Mouse (Mus musculus) CH12.LX (cell line): Measurements from ENCODE around the gene Mogat1. TPM values are rescaled to one million over a fixed set of nuclear protein-coding genes. Genes with fewer than 3 reads are reported as not detected.

Experiments
- DNase-seq: peaks from one replicate; pipeline ENCODE4 v3.0.0-alpha.2; 2013; ENCODE audit errors: extremely low read depth
- H3K27ac ChIP-seq: 2 replicates; pipeline ENCODE4 v1.5.1; 2012; ENCODE audit warnings: low read depth, mild to moderate bottlenecking, control low read depth, moderate library complexity; ENCODE audit not compliant: insufficient read depth
- H3K27me3 ChIP-seq: replicated peaks from 2 replicates; pipeline ENCODE3; 2012; ENCODE audit warnings: inconsistent platforms
- H3K36me3 ChIP-seq, 2 experiments: replicated peaks in 1 of 2; 2 replicates each; pipeline versions ENCODE3 to v1.6.1; 2012; ENCODE audit warnings: inconsistent platforms in 1 of 2, low read length in 1 of 2, mild to moderate bottlenecking in 1 of 2, mixed read lengths in 1 of 2, moderate library complexity in 1 of 2; ENCODE audit not compliant: control insufficient read depth in 1 of 2, insufficient read depth in 1 of 2
- H3K4me1 ChIP-seq, 2 experiments: 2 replicates each; pipeline ENCODE4 v1.6.1; 2012; ENCODE audit warnings: inconsistent platforms in 1 of 2, moderate library complexity in 1 of 2; ENCODE audit not compliant: insufficient read depth in 2 of 2, control insufficient read depth in 1 of 2
- H3K4me2 ChIP-seq: 2 replicates; pipeline ENCODE4 v1.6.1; 2012; ENCODE audit warnings: low read depth, mild to moderate bottlenecking, control low read depth; ENCODE audit not compliant: poor library complexity, insufficient read depth, severe bottlenecking
- H3K4me3 ChIP-seq, 3 experiments: fragments of 150-350 bp in 1 of 3; sonication (generic) in 1 of 3; replicated peaks in 1 of 3; 2 replicates each; pipeline versions ENCODE3 to v1.5.1; 2011 to 2012; ENCODE audit warnings: low read depth in 2 of 3, low read length in 2 of 3, mild to moderate bottlenecking in 2 of 3, moderate library complexity in 2 of 3, control low read depth in 1 of 3, improper control_type of control experiment in 1 of 3, inconsistent platforms in 1 of 3, mixed read lengths in 1 of 3; ENCODE audit not compliant: poor library complexity in 1 of 3
- H3K79me2 ChIP-seq: replicated peaks from 2 replicates; pipeline ENCODE4 v1.6.1; 2012; ENCODE audit warnings: mild to moderate bottlenecking, moderate library complexity; ENCODE audit not compliant: control insufficient read depth, poor library complexity, insufficient read depth, severe bottlenecking; ENCODE audit errors: extremely low read depth
- H3K9ac ChIP-seq: 2 replicates; pipeline ENCODE4 v1.6.1; 2012; ENCODE audit warnings: low read depth, mild to moderate bottlenecking, control low read depth, moderate library complexity; ENCODE audit not compliant: insufficient read depth
- H3K9me3 ChIP-seq: replicated peaks from 2 replicates; pipeline ENCODE3; 2012; ENCODE audit warnings: low read length, inconsistent platforms, mixed read lengths
- BHLHE40 ChIP-seq: IDR thresholded peaks from 2 replicates; pipeline ENCODE4 v1.6.1; 2011; ENCODE audit warnings: mild to moderate bottlenecking, low read depth, low read length, improper control_type of control experiment
- CHD1 ChIP-seq: IDR thresholded peaks from 2 replicates; pipeline ENCODE4 v1.6.1; 2012; ENCODE audit warnings: low read depth, low read length, improper control_type of control experiment, inconsistent platforms
- CHD2 ChIP-seq: IDR thresholded peaks from 2 replicates; pipeline ENCODE4 v1.6.1; 2011; ENCODE audit warnings: low read length, improper control_type of control experiment
- CTCF ChIP-seq, 2 experiments: IDR thresholded peaks in 1 of 2; conservative IDR thresholded peaks in 1 of 2; 2 replicates each; pipeline ENCODE4 v1.5.1; 2011 to 2012; ENCODE audit warnings: low read depth in 2 of 2, low read length in 2 of 2, improper control_type of control experiment in 1 of 2, inconsistent platforms in 1 of 2, mild to moderate bottlenecking in 1 of 2, moderate library complexity in 1 of 2
- E2F4 ChIP-seq: IDR thresholded peaks from 2 replicates; pipeline ENCODE4 v1.6.1; 2011; ENCODE audit warnings: low read depth, low read length, improper control_type of control experiment; ENCODE audit not compliant: insufficient replicate concordance
- EP300 ChIP-seq: IDR thresholded peaks from 2 replicates; pipeline ENCODE4 v1.6.1; 2011; ENCODE audit warnings: low read length, improper control_type of control experiment
- ETS1 ChIP-seq: conservative IDR thresholded peaks from 2 replicates; pipeline ENCODE4 v1.6.1; 2012; ENCODE audit warnings: low read depth, mild to moderate bottlenecking, inconsistent platforms, low read length, improper control_type of control experiment, moderate library complexity
- GABPA ChIP-seq: IDR thresholded peaks from 2 replicates; pipeline ENCODE4 v1.6.1; 2012; ENCODE audit warnings: low read depth, low read length, improper control_type of control experiment, inconsistent platforms; ENCODE audit not compliant: insufficient replicate concordance
- IRF4 ChIP-seq: IDR thresholded peaks from 2 replicates; pipeline ENCODE4 v1.6.1; 2014; ENCODE audit warnings: low read depth, mild to moderate bottlenecking, inconsistent platforms, low read length, improper control_type of control experiment
- JUN ChIP-seq: IDR thresholded peaks from 2 replicates; pipeline ENCODE4 v1.6.1; 2011; ENCODE audit warnings: low read depth, mild to moderate bottlenecking, low read length, improper control_type of control experiment, moderate library complexity; ENCODE audit not compliant: insufficient read depth
- MEF2A ChIP-seq: IDR thresholded peaks from 2 replicates; pipeline ENCODE4 v1.6.1; 2014; ENCODE audit warnings: low read depth, mild to moderate bottlenecking, inconsistent platforms, low read length, improper control_type of control experiment, borderline replicate concordance
- MXI1 ChIP-seq: IDR thresholded peaks from 2 replicates; pipeline ENCODE4 v1.6.1; 2011; ENCODE audit warnings: mild to moderate bottlenecking, low read depth, low read length, improper control_type of control experiment
- MYC ChIP-seq: IDR thresholded peaks from 2 replicates; pipeline ENCODE4 v1.6.1; 2011; ENCODE audit warnings: low read depth, mild to moderate bottlenecking, improper control_type of control experiment, low read length
- NELFE ChIP-seq: IDR thresholded peaks from 2 replicates; pipeline ENCODE4 v1.6.1; 2011; ENCODE audit warnings: low read depth, low read length, improper control_type of control experiment
- PAX5 ChIP-seq: IDR thresholded peaks from 2 replicates; pipeline ENCODE4 v1.6.1; 2012; ENCODE audit warnings: low read length, inconsistent platforms, mixed read lengths
- POLR2A ChIP-seq: IDR thresholded peaks from 2 replicates; pipeline ENCODE4 v1.6.1; 2011; ENCODE audit warnings: low read depth, mild to moderate bottlenecking, improper control_type of control experiment, low read length
- POLR2AphosphoS2 ChIP-seq: IDR thresholded peaks from 2 replicates; pipeline ENCODE4 v1.6.1; 2011; ENCODE audit warnings: low read depth, low read length, improper control_type of control experiment
- SIN3A ChIP-seq: IDR thresholded peaks from 2 replicates; pipeline ENCODE4 v1.6.1; 2012; ENCODE audit warnings: low read length, improper control_type of control experiment, inconsistent platforms
- SMC3 ChIP-seq: IDR thresholded peaks from 2 replicates; pipeline ENCODE4 v1.6.1; 2011; ENCODE audit warnings: low read depth, low read length, improper control_type of control experiment
- TCF12 ChIP-seq: IDR thresholded peaks from 2 replicates; pipeline ENCODE4 v1.6.1; 2014; ENCODE audit warnings: low read depth, mild to moderate bottlenecking, inconsistent platforms, low read length, improper control_type of control experiment
- USF1 ChIP-seq: IDR thresholded peaks from 2 replicates; pipeline ENCODE4 v1.6.1; 2014; ENCODE audit warnings: low read depth, mild to moderate bottlenecking, inconsistent platforms, low read length, improper control_type of control experiment
- ZKSCAN1 ChIP-seq: IDR thresholded peaks from 2 replicates; pipeline ENCODE4 v1.6.1; 2012; ENCODE audit warnings: low read depth, inconsistent platforms, low read length, improper control_type of control experiment, borderline replicate concordance
- ZMIZ1 ChIP-seq: IDR thresholded peaks from 2 replicates; pipeline ENCODE4 v1.6.1; 2012; ENCODE audit warnings: low read depth, mild to moderate bottlenecking, inconsistent platforms, low read length, improper control_type of control experiment
- dilution Hi-C: fragments of 300-500 bp; cut with MboI; formaldehyde crosslinking; loops from 2 replicates; pipeline ENCODE4 v1.14.3; 2020; ENCODE audit warnings: low sequenced_read_pairs; ENCODE audit not compliant: extremely low pct_unique_long_range_greater_than_20kb, extremely low pct_ligation_motif_present
- in situ Hi-C: fragments of 300-500 bp; cut with MboI; formaldehyde crosslinking; loops from 3 replicates; pipeline ENCODE4 v1.14.3; 2019; ENCODE audit warnings: low sequenced_read_pairs, low pct_ligation_motif_present, low pct_unique_long_range_greater_than_20kb, mixed read lengths
- polyA plus RNA-seq: library from polyadenylated mRNA; unstranded; fragments of >175 nt; gene quantifications from 2 replicates; pipeline ENCODE4 v1.2.1, GENCODE M21; 2012; ENCODE audit warnings: low read depth; ENCODE audit not compliant: insufficient read length
- total RNA-seq, 2 experiments: library from RNA; depleted of rRNA; stranded (reverse); fragments of 300-350 nt in 1 of 2; fragments of >200 nt in 1 of 2; gene quantifications; 2 replicates each; pipeline ENCODE4 v1.2.3; 2012 to 2014

The Mogat1 gene
- total RNA-seq (2012; rRNA removed) (0.13 TPM in 1 of 2 replicates, not detected in the other), total RNA-seq (2014; rRNA removed) (not detected in 2 replicates), polyA plus RNA-seq (not detected in 2 replicates)

DNA sequence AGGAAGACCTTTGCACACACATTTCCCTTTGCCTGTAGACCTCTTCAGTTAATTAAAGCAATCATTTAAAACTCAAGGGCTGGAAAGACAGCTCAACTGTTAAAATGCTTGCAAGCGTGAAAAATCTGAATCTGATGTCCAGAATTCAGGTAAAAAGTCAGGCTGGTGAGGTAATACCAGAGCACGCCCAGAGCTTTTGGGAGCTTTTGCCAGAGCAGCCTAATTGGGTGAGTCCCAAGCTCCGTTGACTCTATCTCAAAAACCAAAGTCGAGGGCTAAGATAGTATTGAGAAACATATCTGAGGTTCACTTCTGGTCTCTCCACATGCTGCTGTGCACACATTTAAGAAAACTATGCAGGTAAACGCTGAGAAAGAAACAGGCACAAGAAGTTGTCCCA is at the start of gene Mogat1:
Mogat1 (plus strand) TSS at position 130 of the 400 bp plus-strand sequence.
- Histone ChIP-seq H3K27ac (no peak within 1 kb of the TSS), H3K79me2 (no peaks in the 10 kb centered on the region), H3K4me2 (no peak within 1 kb of the TSS), H3K27me3 (peaks cover 12% of the 10 kb centered on the region), H3K36me3 (no peaks in the 10 kb centered on the region), H3K4me3 (no peak within 1 kb of the TSS), H3K4me1 (no peaks in the 10 kb centered on the region), H3K9me3 (no peaks in the 10 kb centered on the region), H3K9ac (no peak within 1 kb of the TSS)
- no peak for DNase-seq
- dilution Hi-C loops = no loop called here
- in situ Hi-C loops = no loop called here
- no peak for TF ChIP-seq CTCF (conservative IDR thresholded peaks at IDR 0.05 in 1 of 2, IDR thresholded peaks at IDR 0.05 in 1 of 2; ENCODE audit: low read depth in 2 of 2, low read length in 2 of 2)
- no peak for TF ChIP-seq POLR2A
- TF ChIP-seq ETS1 = no peak
- TF ChIP-seq MXI1 = no peak
- TF ChIP-seq E2F4 = no peak
- no peak for TF ChIP-seq BHLHE40
- TF ChIP-seq CHD1 = no peak
- no peak for TF ChIP-seq USF1
- no peak for TF ChIP-seq MEF2A
- no peak for TF ChIP-seq CHD2
- no peak for TF ChIP-seq TCF12
- TF ChIP-seq PAX5 = no peak
- TF ChIP-seq IRF4 = no peak

DNA sequence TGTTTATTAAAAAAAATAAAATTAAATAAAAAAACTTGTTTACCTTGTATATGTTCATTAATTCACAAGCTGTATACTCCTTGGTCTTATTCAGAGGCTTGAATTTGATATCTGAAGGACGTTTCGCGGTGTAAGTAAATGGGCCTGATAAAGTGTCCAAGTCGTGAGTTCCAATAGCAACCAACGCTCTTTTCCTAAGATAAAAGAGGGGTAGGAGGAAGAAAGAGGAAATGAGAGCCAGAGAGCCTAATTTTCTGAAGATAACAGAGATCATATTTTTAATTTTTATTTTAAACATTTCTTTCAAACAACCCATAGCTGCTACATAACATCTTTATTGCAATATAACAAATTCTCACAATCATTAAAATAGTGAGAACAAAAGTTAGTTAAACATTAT is 38.4 kb upstream of the Mogat1 start:
- Histone ChIP-seq H3K4me1 (no peaks in the 10 kb centered on the region), H3K27me3 (no peaks in the 10 kb centered on the region), H3K9ac (no peak overlapping the region), H3K79me2 (peaks cover 4% of the 10 kb centered on the region; the same call in 1 of the 2 replicates), H3K4me2 (no peak overlapping the region), H3K27ac (no peak overlapping the region), H3K36me3 (peaks cover 61 to 91% of the 10 kb centered on the region in 2 experiments), H3K9me3 (no peaks in the 10 kb centered on the region), H3K4me3 (no peak overlapping the region)
- dilution Hi-C loops = no loop called here
- in situ Hi-C loops = no loop called here
- TF ChIP-seq NELFE (no peak), ETS1 (no peak), ZMIZ1 (no peak), MXI1 (no peak), MYC (no peak), SIN3A (no peak), EP300 (no peak), GABPA (no peak), CTCF (conservative IDR thresholded peaks at IDR 0.05 in 1 of 2, IDR thresholded peaks at IDR 0.05 in 1 of 2; ENCODE audit: low read depth in 2 of 2, low read length in 2 of 2) (no peak), CHD2 (no peak), E2F4 (no peak), ZKSCAN1 (no peak), JUN (no peak), CHD1 (no peak), SMC3 (no peak), POLR2AphosphoS2 (no peak)
- no peak for DNase-seq
